Mouse (Mus musculus) midbrain, embryonic 13.5 days (tissue): Measurements from ENCODE around the gene Preb. TPM values are rescaled to one million over a fixed set of nuclear protein-coding genes. Genes with fewer than 3 reads are reported as not detected.

Experiments
- ATAC-seq: fragments of 200-750 bp; cut with Nextera tagmentation; 2 replicates; pipeline ENCODE4 v1.8.0; 2017; ENCODE audit warnings: mild to moderate bottlenecking, moderate TSS enrichment, moderate library complexity
- H3K27ac ChIP-seq: fragments of 300-500 bp; sonication (generic); 2 replicates; pipeline ENCODE4 v1.5.1; 2015; ENCODE audit warnings: inconsistent platforms, mild to moderate bottlenecking, moderate library complexity
- H3K27me3 ChIP-seq: fragments of 300-500 bp; sonication (generic); 2 replicates; pipeline ENCODE4 v1.6.1; 2015; ENCODE audit warnings: mild to moderate bottlenecking, inconsistent platforms
- H3K36me3 ChIP-seq: fragments of 300-500 bp; sonication (generic); 2 replicates; pipeline ENCODE4 v1.6.1; 2015; ENCODE audit warnings: mild to moderate bottlenecking, inconsistent platforms
- H3K4me1 ChIP-seq: fragments of 300-500 bp; sonication (generic); replicated peaks from 2 replicates; pipeline ENCODE4 v1.6.1; 2015; ENCODE audit warnings: inconsistent platforms
- H3K4me2 ChIP-seq: fragments of 300-500 bp; sonication (generic); replicated peaks from 2 replicates; pipeline ENCODE4 v1.6.1; 2015; ENCODE audit warnings: moderate library complexity, mild to moderate bottlenecking, inconsistent platforms
- H3K4me3 ChIP-seq: fragments of 300-500 bp; sonication (generic); replicated peaks from 2 replicates; pipeline ENCODE4 v1.5.1; 2015; ENCODE audit warnings: mild to moderate bottlenecking, inconsistent platforms
- H3K9ac ChIP-seq: fragments of 300-500 bp; sonication (generic); replicated peaks from 2 replicates; pipeline ENCODE4 v1.6.1; 2015; ENCODE audit warnings: mild to moderate bottlenecking, inconsistent platforms
- H3K9me3 ChIP-seq: fragments of 300-500 bp; sonication (generic); 2 replicates; pipeline ENCODE4 v1.6.1; 2016; ENCODE audit warnings: mild to moderate bottlenecking, inconsistent platforms
- WGBS: fragments of 180-500 bp; shearing (Covaris S2); methylation state at CpG from one replicate; pipeline ENCODE4 v1.1.7; 2015; 5-methylcytosine and 5-hydroxymethylcytosine counted together
- polyA plus RNA-seq: library from polyadenylated mRNA; unstranded; fragments of >200 nt; fragmentation: Nextera tagmentation; extraction: Ambion mirVana; gene quantifications from 2 replicates; pipeline ENCODE4 v1.2.1, GENCODE M21; 2015

Preb gene
- polyA plus RNA-seq, 1 experiment from 2014 or later = 129 TPM

DNA sequence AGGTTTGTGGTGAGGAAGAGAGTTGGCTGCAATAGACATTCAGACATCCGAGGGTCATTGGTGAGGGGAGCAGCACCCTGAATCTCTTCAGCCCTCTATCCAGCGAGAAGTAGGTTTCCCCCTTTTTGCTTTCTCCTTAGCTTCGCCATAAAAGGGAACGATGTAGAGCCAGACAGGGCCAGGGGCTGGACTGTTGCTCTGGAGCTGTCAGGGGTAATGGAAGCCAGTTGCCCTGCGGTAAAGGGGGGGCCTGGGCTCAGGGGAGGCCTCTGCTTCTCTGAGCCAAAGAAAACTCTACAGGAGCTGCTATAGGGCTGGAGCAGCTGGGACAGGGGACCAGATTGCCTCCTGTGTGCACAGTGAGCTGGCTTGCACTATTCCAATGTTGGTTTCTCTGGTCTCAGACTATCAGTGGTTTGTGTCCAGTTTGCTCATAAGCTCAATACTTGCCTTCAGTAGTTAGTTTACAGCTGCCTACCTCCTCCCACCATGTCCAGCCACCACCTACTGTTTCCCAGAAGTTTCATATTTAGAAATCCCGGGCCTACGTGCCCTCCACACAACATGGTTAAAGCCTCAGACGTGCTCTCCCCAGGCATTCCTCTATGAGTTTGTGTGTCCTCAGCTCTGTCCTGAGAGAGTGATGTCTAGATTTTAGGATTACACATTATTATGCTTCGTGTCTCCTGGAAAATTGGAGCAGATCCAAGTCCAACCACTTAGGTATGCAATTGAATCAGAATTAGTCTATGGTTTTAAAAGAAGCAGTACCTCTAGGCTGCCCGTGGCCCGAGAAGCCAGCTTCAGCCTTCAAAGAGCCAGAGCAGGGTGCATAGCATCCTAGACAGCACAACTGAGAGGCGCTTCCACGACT, 51.5 kb downstream of the Preb start:
- H3K4me2 ChIP-seq = peak overlapping the region; percentile 93
- peak; percentile 6; the same call in 1 of the 2 replicates for ATAC-seq
- H3K27ac ChIP-seq = 0 out of 2 replicates have a peak overlapping the region, but pooled peaks have one; percentile 81
- no peaks in the 10 kb centered on the region for H3K9me3 ChIP-seq
- H3K4me1 ChIP-seq = peaks cover 54% of the 10 kb centered on the region
- no peaks in the 10 kb centered on the region for H3K27me3 ChIP-seq
- H3K9ac ChIP-seq = peak overlapping the region; percentile 81; the same call in 1 of the 2 replicates
- WGBS = 58% methylated on average over 13 of the region's 13 CpGs
- H3K36me3 ChIP-seq = peaks cover 25% of the 10 kb centered on the region
- H3K4me3 ChIP-seq = peak overlapping the region; percentile 74

DNA sequence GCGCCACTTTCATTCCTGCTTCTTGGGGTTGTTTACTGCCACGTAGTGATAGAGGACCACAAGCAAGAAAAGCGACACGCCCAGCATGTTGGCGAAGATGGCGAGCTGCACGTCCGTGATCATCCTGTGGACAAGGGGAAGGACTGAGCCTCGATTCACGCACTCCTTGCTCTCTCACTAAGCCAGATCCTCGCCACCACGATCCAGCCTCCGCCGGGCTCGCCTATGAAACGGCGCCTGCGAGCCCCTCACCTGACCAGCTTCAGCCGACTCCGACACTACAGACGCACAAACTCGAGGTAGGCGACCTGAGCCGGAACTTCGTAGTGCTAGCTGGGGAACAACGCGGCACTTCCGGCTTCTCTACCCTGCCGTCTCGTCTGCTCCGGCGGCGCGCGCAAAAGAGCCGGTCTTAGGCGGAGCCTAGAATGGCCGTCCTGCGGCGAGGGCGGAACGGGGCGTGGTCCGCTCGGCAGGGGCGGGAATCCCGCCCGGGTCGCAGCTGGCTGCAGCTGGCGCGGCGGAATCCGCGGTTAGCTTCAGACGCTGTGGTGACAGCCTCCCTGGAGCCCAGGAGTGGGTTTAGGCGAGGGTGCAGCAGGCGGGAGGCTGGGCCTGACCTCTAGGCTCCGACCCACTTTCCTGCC, 52.6 kb downstream of the Preb start, which contains the start of gene Ost4:
Gene Ost4 (minus strand): TSS at position 376 of the 647 bp plus-strand sequence.
- no peaks in the 10 kb centered on the region for H3K27me3 ChIP-seq
- H3K36me3 ChIP-seq = peaks cover 37% of the 10 kb centered on the region
- peak within 1 kb of the TSS; percentile 93 for H3K4me2 ChIP-seq
- under 1% methylated on average over 58 of the region's 58 CpGs for WGBS
- ATAC-seq = peak; percentile 96
- H3K4me3 ChIP-seq = peak within 1 kb of the TSS; percentile 74
- peak within 1 kb of the TSS; percentile 81 for H3K27ac ChIP-seq
- peaks cover 43% of the 10 kb centered on the region for H3K4me1 ChIP-seq
- peak within 1 kb of the TSS; percentile 81 for H3K9ac ChIP-seq
- H3K9me3 ChIP-seq = no peaks in the 10 kb centered on the region

GRCm38 (mm10) chr5:30901860-30902259, 58.3 kb downstream of the Preb start:
- Histone ChIP-seq H3K36me3 (peaks cover 75% of the 10 kb centered on the region), H3K9ac (no peak overlapping the region), H3K4me2 (no peak overlapping the region), H3K4me3 (no peak overlapping the region), H3K27ac (no peak overlapping the region), H3K4me1 (peaks cover 22% of the 10 kb centered on the region), H3K27me3 (no peaks in the 10 kb centered on the region), H3K9me3 (no peaks in the 10 kb centered on the region)
- ATAC-seq = no peak
- 96% methylated on average over 5 of the region's 5 CpGs for WGBS

Other genes with a start within 250 kb of the Preb start
- 195 and 200 TPM in 2 replicates for gene Dpysl5, start 248.8 kb downstream of the Preb start, polyA plus RNA-seq
- gene Mapre3, start 145.7 kb downstream of the Preb start, polyA plus RNA-seq = 111 and 113 TPM in 2 replicates
- gene Tmem214, start 92.3 kb downstream of the Preb start, polyA plus RNA-seq = 57.7 and 59.7 TPM in 2 replicates
- gene Agbl5, start 71.7 kb downstream of the Preb start, polyA plus RNA-seq = 23.3 and 29.2 TPM in 2 replicates
- 270 and 306 TPM in 2 replicates for gene Ost4, start 52.6 kb downstream of the Preb start, polyA plus RNA-seq
- gene Emilin1, start 47.0 kb downstream of the Preb start, polyA plus RNA-seq = 14.1 and 16.6 TPM in 2 replicates
- gene Khk, start 38.9 kb downstream of the Preb start, polyA plus RNA-seq = 5.6 and 6.8 TPM in 2 replicates
- gene Cgref1, start 14.8 kb downstream of the Preb start, polyA plus RNA-seq = 23.0 TPM in 2 replicates
- not detected in 2 replicates for gene Tcf23, start 8.3 kb upstream of the Preb start, polyA plus RNA-seq
- gene Atraid, start 88.0 kb upstream of the Preb start, polyA plus RNA-seq = 156 and 160 TPM in 2 replicates
- 17.3 and 19.3 TPM in 2 replicates for gene Slc5a6, start 88.6 kb upstream of the Preb start, polyA plus RNA-seq
- gene Cad, start 94.4 kb upstream of the Preb start, polyA plus RNA-seq = 16.1 and 19.1 TPM in 2 replicates
- not detected in 2 replicates for gene Dnajc5g, start 145.9 kb upstream of the Preb start, polyA plus RNA-seq
- 15.9 and 16.8 TPM in 2 replicates for gene Slc30a3, start 147.9 kb upstream of the Preb start, polyA plus RNA-seq
- gene Trim54, start 156.4 kb upstream of the Preb start, polyA plus RNA-seq = not detected in 2 replicates
- gene Ucn, start 178.5 kb upstream of the Preb start, polyA plus RNA-seq = not detected in 2 replicates
- 54.7 and 57.5 TPM in 2 replicates for gene Mpv17, start 193.9 kb upstream of the Preb start, polyA plus RNA-seq
- gene Gm29609, start 219.6 kb upstream of the Preb start, polyA plus RNA-seq = 0.86 and 1.1 TPM in 2 replicates
- 78.1 and 80.2 TPM in 2 replicates for gene Gtf3c2, start 219.8 kb upstream of the Preb start, polyA plus RNA-seq
- gene Snx17, start 232.9 kb upstream of the Preb start, polyA plus RNA-seq = 135 and 140 TPM in 2 replicates
- gene Eif2b4, start 233.1 kb upstream of the Preb start, polyA plus RNA-seq = 71.5 and 74.6 TPM in 2 replicates
- gene Zfp513, start 241.9 kb upstream of the Preb start, polyA plus RNA-seq = 12.5 and 20.5 TPM in 2 replicates